Mouse (Mus musculus): ENCODE measurements around the gene Cpt1a. TPM values are rescaled to one million over a fixed set of nuclear protein-coding genes. Genes with fewer than 3 reads are reported as not detected.
A peak's percentile ranks its signal among the peaks of the same experiment; 100 is the strongest.

Gene Cpt1a
- total RNA-seq (2021): 10 to 100 TPM; 52.0 to 67.5 TPM
- long read RNA-seq, experiment 1, full-length matches to known transcripts: 19 of 32 reads
- long read RNA-seq, experiment 1, partial matches to known transcripts: 8 of 32 reads
- long read RNA-seq, experiment 1, other reads (novel, unspliced or antisense): 5 of 32 reads
- long read RNA-seq, experiment 2, full-length matches to known transcripts: 27 of 41 reads
- long read RNA-seq, experiment 2, partial matches to known transcripts: 8 of 41 reads
- long read RNA-seq, experiment 2, other reads (novel, unspliced or antisense): 6 of 41 reads

DNA sequence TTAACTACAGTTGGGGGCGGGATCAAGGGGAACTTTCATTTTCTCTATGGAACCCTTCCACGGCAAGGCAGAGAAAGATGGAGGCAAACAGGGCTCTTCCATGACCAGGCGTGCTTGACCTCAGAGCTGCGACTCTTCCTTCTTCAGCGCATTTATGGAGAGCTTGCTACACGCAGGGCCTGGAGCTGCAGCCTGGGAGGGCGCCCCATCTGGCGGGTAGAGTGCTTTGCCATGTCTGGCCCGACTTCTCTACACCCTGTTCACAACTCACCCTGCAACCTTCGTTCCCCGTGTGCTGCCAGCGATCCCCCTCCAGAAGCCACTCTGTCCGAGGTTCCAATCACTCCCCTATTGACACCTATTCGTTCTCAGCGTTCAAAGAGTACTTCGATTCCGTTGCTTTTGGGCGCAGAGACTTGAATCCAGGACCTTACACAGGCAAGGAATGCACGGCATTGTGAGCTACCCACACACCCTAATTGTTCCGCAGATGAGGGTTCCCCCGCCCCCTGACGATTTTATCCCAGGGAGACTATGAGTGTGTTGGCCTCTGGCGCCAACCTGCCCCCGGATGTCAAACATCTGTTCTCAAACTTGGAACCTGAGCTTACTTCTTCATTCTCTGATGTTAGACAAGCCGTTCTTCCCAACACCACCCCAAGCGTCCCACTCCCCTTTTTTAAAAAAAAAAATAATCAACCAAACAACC is at the start of gene Cpt1a:
TSS of gene Cpt1a (plus strand) at position 74 of the 709 bp plus-strand sequence.
- peak; percentile 38 to 65 for DNase-seq (ENCODE audit: low spot score in 2 of 2)

DNA sequence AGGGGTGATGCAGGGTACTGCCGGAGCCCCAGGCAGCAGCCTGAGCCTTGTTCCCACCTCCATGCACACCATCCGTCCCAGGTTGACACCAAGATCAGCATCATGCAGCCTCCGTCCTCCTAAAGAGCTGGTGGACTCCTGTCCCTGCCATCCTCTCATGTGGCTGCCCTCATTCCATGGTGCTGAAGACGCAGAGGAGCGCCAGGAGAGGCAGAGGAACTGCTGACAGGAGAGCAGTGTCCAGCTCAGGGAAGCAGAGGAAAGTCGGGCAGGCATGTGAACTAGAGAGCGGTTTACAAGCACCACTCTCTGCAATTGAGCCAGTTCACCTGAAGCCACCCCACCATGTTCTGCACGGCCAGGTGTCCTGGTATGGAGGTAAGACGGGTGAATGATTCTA is 48.8 kb upstream of the Cpt1a start:
- peak in 1 of 2 experiments; percentile 14 for DNase-seq (ENCODE audit: low spot score in 2 of 2)

DNA sequence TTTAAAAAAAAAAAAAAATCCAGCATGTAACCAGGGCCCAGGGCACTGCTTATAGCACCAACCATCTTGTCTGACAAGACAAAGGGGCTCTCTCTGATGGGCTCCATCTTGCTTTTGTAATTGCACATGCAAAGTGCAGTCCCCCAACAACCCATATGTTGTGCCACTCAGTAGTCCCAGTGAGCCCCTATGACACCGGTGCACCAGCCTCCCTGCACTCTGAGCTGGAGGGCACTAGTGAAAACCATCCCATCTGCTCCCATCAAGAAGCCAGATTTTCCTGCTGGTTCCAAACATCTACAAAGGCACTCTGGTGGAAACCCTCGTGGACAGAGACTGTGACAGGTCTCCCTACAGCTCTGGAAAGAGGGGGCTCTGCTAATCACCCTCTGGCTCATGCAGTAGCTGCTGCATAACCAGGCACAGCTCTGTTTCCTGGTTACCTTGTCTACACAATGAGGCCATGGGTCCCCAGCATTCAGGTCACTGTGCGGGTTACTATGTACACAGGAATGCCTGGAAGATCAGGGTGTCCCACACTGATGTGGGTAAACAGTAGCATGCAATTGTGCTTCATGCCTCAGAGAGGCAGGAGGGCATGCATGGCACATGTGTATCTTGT is 46.3 kb upstream of the Cpt1a start:
- DNase-seq (ENCODE audit: low spot score in 2 of 2): no peak

DNA sequence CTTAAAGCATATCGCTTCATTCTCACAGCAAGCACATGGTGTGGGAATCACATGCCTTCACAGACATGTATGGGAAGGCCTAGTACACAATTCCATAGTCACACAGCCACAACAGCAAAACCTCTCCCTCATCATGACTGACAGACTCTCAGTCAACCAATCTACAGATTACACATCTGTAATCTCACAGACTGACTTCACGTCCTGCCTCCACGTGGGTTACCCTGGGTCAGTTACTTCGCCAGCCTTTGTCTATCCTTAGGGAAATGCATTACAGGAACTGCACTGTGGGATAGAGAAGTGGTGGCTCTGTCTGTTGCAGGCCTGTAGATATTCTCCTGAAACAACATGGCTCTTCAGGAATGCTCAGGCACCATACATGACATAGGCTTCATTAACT is 40.2 kb upstream of the Cpt1a start:
- DNase-seq (ENCODE audit: low spot score in 2 of 2): no peak

DNA sequence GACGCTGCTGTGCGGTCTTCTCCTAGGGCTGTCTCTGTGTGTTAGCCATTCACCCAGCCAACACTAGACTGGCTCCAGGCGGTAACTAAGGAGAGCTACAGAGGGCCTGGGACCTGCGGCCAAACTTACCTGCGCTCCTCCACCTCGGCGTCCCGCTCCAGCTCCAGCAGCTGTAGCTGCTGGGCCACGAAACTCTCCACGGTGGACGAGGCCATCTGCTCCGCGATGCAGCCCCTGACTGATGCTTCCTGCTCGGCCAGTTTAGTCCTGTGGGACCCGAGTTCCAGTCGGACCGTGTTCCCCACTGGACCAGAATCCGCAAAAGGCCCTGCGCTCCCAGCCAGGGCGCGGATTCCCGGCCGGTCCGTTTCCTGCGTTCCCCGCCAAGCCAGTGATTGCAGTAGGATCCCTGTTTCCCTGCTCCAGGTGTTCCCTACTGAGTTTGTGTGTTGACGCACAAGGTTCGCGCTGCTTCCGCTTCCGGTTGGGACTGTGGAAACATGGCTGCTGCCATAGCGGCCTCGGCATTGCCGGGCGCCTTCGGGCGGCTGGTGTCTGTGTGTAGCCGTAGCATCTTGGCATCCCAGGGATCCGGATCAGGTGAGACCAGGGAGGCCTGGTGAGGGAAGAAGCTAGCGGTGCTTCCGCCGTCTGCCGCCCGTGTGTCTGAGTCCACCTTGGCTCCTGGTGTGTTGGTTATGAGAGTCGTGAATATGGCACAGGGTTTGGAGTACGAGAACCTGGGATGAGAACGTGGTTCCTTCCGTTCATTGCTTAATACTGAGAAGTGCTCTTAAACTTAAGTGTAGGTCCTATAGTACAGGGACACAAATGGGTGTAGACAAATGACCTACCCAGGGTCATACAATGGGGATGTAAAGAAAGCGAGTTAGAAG is 39.3 kb upstream of the Cpt1a start, which contains the start of the genes Mrpl21 and Ighmbp2:
TSS of gene Mrpl21 (plus strand) at position 330 of the 896 bp plus-strand sequence.
TSS of gene Ighmbp2 (minus strand) at position 446 of the 896 bp plus-strand sequence.
- DNase-seq (ENCODE audit: low spot score in 2 of 2): peak; percentile 75 to 90

DNA sequence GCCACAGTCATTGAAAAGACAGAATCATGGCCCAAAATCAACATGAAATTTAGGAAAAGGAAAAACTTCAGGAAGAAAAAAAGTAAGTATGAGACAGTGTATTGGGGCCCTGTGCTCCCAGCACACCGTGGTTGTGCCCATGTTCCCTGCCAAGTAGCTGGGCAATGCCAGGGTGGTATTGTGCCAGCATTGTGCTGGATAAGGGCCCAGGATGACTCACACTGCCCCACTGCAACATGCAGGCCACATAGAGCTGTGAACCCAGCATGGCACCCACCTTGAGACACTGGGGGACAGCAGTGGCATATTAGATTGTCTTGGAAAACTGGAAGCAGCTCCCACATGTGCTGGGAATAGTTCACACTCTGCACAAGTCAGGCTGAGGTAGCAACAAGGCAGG is 33.1 kb upstream of the Cpt1a start:
- DNase-seq (ENCODE audit: low spot score in 2 of 2): no peak

DNA sequence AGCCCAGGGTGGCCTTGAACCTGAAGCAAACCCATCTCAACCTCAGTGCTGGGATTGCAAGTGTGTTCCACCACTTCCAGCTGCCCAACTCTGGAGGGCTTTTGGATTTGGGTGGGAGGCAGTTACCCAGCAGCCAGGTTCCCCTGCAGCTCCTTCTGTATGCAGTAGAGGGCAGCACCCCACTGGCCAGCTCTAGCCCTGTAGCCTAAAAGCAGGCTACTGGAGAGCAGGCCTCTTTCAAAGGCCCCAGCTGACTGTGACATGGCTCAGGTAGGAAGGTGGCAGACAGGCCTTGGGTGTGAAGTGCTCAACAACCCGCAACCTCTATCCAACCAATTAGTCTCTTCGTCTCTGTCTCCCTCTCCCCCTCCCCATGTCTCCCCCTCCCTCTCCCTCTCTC is 30.1 kb upstream of the Cpt1a start:
- peak in 1 of 2 experiments; percentile 68 for DNase-seq (ENCODE audit: low spot score in 2 of 2)

DNA sequence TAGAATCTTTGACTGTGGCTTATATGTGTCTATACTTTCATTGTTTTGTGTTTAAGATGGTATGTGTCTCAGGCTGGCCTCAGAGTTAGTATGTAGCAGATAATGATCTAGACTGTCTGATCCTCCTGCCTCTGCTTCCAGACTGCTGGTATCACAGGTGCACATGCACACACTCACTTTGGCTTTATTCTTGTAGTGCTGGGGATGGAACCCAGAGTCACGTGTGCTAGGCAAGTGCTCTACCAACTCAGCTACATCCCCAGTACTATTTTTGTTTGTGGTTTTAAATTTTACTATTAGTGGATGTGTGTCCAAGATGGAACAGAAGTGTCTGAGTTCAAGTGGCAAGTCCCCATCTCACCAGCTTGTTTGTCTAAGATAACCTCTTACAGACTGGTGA is 29.1 kb upstream of the Cpt1a start:
- no peak for DNase-seq (ENCODE audit: low spot score in 2 of 2)

DNA sequence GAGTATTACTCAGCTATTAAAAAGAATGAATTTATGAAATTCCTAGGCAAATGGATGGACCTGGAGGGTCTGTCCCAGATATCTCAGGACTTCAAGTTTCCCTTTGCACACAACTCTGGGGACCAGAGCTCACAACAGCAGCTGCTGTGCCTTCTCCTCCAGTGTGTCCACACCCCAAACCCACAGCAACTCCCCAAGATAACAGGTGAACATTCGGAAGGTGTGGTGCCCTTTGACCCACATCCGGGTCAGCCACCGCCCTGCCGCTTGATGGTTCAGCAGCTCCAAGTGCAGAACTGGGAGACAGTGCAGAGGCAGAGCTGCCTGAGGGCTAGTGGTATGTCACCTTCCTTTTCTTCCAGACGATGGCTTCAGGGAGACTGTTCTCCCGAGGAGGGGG is 26.9 kb upstream of the Cpt1a start:
- no peak for DNase-seq (ENCODE audit: low spot score in 2 of 2)

DNA sequence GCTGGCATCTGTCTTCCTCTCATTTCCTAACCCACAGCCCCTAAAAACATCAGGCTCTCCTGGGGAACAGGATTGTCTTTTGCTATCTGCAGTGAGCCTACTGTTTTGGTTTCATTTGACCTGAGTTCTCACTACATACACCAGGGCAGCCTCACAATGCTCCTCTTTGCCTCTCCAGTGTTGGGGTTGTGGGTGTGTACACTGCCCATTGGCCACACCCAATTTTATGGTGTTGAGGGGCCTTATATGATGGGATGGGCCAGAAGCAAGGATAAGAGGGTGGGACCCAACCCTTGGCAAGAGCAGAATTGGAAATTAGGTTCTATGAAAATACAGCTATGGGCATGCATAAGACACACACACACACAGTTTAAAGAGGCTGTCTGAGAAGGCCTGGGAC is 25.1 kb upstream of the Cpt1a start:
- no peak for DNase-seq (ENCODE audit: low spot score in 2 of 2)

DNA sequence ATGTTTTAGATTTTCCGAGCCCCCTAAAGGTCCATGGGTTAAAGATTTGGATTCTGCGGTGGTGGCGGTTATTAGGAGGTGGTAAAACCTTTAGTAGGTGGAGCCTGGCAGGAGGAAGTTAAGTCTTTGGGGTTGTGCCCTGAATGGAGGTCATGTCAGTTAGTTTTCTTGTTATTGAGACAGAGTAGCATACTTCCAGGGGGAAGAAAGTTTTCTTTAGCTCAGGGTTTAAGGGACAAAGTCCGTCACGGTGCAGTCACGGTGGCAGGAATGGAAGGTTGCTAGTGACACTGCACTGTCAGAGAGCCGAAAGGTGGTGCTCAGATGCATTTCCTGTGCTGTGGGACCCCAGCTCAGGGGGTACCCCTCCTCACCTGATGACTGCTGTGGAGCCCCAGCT is 24.4 kb upstream of the Cpt1a start:
- DNase-seq (ENCODE audit: low spot score in 2 of 2): no peak

DNA sequence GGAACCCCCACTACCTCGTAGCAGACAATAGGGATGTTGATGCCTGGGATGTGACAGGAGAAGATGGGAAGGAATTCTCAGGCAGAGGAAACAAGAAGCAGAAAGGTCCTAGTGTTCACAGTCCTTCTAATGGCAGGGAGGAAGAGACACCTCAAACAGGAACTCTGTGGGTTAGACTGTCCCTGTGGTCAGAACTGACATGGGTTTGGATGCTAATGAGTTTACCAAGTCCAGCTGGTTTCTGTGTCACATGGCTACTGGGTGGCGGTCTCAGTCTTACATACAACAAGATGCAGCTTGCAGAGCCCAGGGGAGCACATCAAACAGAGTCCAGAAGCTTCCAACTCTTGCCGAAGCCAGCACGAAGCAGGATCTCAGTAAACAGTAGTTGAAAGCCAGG is 18.1 kb upstream of the Cpt1a start:
- DNase-seq (ENCODE audit: low spot score in 2 of 2): no peak

DNA sequence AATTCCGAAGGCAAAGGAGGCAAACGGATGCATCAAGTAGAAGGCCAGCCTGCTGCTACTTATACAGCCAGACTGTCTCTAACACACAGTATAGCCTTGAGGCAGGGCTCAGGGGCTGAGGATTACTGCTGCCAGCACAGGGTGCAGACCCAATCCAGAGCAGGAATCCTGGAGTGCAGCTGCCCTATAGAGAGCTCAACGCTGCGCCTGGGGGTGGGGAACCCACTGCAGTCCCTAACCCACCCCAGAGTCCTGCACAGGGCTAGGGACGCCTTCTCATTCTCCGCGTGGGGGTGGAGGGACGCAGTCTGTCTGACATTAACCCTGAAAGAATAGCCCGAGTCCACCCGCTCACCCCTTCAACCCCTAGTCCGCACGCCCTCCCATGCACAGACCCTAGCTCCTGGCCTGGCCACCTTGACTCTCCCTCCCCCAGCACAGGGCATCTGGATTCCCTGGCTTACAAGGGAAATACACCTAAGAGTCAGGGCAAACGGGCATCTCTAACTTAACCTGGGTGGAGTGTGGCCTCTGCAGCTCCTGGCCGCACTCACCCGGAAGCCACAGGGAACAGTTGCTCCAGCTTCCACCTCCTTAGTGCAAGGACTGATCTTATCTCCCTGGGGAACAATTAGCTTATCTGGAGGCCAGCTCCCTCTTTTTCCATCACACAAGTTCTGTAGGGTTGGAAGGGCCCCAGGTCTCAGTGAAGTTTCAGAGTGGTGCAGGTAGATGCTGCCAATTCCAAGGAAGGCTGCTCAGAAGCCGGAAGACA is 14.8 kb upstream of the Cpt1a start:
- DNase-seq (ENCODE audit: low spot score in 2 of 2): no peak

DNA sequence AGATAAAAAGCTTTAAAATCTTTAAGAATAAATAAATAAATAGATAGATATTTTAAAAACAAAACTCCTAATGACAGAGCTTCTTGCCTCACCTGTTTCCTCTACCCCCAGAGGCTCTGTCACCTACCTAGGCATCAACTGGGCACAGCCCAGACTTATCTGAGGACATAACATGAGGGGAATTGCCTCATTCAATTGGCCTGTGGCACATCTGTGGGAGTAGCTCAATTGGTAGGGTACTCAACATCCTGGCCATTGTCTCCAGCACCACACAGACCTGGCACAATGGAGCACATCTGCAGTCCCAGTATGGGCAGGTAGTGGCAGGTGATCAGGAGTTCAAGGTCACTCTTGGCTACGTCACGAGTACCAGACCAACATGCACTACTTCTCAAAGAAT is 2.8 kb upstream of the Cpt1a start:
- DNase-seq (ENCODE audit: low spot score in 2 of 2): no peak

DNA sequence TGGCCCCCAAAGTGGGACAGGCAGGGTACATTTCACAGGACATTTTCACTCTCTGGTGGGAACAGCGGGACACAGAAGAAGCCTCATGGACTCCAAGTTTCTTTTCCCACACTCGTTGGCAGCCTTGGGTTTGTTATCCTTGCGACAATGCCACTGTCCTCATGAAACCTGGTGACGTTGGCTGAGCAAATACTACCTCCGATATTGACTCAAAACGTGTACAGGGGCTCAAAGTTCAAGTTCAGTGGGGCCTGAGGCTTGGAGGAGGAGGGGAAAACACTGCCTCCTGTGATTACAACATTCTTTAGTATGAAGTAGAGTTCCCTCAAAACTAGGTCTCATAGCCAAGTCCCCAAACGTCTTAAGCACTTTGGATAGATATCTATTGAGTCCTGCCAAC is 2.0 kb upstream of the Cpt1a start:
- no peak for DNase-seq (ENCODE audit: low spot score in 2 of 2)

DNA sequence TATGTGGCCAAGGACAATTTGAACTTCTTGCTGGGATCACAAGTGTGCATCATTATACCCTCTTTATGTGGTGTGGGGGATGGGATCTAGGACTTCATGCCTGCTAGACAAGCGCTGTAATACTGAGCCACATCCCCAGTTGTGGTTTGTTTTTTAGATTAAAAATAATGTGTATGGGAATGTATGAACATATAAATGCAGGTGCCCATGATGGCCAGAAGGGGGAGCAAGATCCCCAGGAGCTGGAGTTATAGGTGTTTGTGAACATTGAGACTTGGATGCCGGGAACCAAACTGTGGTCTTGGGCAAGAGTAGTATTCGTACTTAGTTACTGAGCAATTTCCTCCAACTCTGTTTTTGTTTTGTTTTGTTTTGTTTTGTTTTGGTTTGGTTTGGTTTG is 1.3 kb upstream of the Cpt1a start:
- no peak for DNase-seq (ENCODE audit: low spot score in 2 of 2)

DNA sequence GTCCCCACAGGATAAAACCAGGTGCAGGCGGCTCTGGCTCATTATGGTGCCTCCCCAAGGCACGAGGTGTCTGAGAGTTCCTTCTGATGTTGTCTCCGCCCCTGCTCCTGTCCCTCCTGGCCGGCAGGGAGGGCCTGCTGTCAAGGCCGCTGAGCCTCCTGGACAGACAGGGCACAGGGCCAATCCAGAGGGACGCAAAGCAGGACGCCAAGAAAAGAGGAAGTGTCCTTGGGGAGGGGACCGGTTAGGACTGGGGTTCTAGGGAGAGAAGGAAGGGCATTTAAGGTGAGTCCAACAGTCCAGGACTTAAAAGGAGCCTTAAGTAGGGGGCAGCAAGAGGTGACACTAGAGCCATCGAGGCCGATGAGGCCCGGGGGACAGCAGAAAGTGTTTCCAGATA is 517 bp upstream of the Cpt1a start:
- peak in 1 of 2 experiments; percentile 61 for DNase-seq (ENCODE audit: low spot score in 2 of 2)

DNA sequence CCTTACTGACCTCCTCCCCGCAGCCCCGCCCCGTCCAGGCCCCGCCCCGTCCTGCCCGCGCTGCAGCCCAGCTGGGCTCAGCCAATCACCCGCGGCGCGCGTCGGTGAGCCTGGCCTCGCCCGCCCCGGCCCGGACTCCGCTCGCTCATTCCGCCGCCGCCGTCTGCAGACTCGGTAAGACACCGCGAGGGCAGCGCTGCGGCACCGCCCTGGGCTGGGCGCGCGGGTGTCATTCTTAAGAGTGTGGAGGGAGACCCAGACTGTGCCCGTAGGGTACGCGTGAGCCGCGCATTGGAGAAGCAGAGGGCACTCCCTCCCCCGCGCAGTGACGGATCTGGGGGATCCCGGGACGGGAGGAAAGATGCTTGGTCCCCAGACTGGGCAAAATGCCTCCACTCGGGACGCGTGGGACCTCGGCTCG is 1.1 kb downstream of the Cpt1a start:
- peak; percentile 78 to 92 for DNase-seq (ENCODE audit: low spot score in 2 of 2)

DNA sequence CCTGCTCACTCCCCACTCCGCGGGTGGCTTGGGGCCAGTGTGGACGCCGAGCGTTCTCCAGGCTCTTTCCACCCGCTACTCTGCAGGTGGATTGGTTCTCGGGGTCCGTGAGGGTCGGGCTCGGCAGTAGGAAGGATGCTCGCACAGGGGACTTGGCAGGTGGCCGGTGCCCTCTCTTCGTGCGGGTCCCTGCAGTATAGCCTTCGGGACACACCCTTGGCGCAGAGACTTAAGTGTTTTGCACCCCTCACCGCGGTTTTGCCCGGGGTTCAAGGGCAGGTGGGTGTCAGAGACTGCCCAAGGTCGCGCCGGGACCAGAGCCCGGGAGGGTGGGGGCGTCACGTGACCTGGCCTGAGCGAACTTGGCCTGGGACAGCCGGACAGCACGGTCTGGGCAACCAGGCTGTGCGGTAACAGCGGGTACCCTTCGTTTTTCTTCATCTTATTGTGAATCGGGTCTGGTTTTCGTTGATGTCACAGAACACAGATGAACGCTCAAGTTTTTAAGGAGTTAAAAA is 1.7 kb downstream of the Cpt1a start:
- peak; percentile 57 to 79 for DNase-seq (ENCODE audit: low spot score in 2 of 2)

DNA sequence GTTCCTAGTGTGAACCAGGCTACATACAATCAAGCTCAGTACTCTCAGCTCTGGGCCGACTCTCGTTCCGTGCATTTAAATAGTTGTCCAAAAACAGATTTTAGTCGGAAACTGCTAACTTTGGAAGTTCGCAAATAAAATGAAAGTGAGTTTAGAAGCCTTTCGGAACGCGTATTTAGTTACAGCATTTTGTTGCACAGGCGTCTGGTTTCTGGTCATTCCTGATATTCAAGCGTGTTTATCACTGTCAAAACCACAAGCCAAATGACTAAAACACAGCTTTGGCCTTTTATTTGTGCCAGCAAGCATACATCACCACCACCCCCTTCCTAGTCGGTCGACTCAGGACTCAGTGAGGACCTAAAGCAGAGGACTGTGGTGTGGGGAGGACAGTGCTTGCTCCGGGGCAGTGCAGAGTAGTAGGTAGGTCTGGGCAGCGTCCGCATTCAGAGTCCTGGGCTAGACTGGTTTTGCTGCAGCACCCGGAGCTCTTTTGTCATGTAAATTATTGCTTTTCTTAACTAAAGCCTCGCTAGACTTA is 2.2 kb downstream of the Cpt1a start:
- DNase-seq (ENCODE audit: low spot score in 2 of 2): no peak

Measured in gastrocnemius, postnatal 4 days (tissue).